Mouse (Mus musculus) adrenal gland, postnatal 10 days (tissue): ENCODE results near the gene Nfia. TPM values are rescaled to one million over a fixed set of nuclear protein-coding genes. Genes with fewer than 3 reads are reported as not detected.

Experiments used
- DNase-seq: peaks from one replicate; pipeline ENCODE4 v3.0.0; 2021; ENCODE audit warnings: mixed read lengths
- total RNA-seq, 2 experiments: library from RNA; stranded (reverse); gene quantifications; 2 replicates each; pipeline ENCODE4 v1.2.3; 2021

Gene Nfia
- total RNA-seq, 2 experiments from 2014 or later = 212 to 228 TPM

GRCm38 (mm10) chr4:98106445-98107092 lies 334.0 kb downstream of the Nfia start:
- DNase-seq = no peak

- no peak for DNase-seq
Observed at GRCm38 (mm10) chr4:98107093-98107453, 334.5 kb downstream of the Nfia start.

DNA sequence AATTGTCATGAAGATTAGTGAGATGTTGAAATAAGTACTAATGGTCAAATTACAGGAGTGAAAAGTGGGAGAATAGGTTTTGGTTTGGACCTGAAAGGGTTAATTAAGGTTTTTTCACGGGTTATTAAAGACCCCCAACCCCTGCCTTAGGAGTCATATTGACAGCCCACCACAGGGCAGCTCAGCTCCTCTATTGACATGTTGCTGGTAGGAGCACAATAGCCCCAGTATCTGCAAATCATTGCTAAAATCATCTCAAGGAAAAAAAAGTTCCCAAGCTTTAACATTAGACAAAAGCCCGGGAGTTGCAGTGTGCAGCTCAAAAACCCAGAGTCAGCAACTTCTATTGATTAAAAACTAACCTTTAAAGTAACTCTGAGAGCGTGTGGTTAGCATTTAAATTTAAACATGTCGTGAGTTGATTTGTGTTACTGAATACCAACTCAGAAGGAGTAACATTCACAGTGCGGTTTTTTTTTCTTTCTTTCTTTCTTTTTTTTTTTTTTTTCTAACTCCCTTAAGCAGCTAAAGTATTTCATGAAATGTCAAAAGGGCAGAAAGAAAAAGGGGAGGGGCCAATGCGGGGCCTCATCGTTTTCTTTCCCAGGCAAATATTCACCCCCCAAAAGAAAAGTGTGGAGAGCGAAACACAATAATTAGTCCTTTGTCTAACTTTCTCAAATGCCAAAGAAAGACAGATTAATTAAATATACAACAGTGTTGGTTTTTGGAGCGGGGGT lies 335.6 kb downstream of the Nfia start:
- no peak for DNase-seq

DNA sequence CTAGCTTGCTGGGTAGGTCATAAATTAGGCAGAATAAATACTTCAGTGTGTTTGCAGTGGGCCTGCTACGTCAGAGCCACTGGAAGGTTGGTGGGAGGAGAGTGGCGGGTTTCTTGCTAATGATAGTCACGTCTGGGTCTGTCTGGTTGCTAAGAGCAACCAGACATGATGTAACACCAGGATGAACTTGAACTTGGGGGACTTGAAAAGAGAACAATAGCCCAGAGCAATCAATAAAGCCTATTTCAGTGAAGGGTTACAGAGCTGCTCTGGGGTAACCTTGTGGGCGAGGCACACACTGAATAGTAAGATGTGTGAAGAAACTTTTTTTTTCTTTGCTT lies 336.1 kb downstream of the Nfia start:
- DNase-seq = no peak

DNA sequence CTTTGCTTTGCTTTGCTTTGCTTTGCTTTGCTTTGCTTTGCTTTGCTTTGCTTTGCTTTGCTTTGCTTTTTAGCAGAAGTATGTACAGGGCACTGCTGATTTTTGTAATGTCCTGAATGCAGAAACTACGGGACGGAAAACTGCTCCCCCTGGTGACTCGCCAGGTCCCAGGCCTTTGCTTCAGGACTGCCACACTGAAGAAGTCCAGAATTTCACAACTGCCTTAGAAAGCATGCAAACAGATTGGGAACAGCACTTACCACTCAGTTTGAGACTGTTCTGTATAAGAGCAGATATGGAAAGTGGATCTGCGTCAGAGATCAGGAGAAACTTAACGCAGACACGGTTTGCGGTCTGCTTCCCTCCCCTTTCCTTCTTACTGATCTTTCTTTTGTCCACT lies 336.5 kb downstream of the Nfia start:
- peak; percentile 86 for DNase-seq

DNA sequence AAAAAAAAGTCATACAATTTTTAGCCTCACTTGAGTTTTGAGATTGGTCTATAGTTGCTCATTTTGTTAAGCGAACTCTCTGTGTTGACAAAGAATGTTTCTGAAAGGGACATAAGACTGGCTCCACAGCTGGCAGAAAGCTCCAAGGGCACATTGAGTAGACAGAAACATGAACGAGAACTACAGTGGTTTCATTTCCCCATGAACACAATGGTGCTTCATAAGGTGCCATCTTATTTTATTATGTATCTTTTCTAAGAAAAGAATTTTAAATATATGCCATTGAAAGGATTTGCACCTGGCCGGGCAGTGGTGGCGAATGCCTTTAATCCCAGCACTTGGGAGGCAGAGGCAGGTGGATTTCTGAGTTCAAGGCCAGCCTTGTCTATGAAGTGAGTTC lies 337.4 kb downstream of the Nfia start:
- no peak for DNase-seq

DNA sequence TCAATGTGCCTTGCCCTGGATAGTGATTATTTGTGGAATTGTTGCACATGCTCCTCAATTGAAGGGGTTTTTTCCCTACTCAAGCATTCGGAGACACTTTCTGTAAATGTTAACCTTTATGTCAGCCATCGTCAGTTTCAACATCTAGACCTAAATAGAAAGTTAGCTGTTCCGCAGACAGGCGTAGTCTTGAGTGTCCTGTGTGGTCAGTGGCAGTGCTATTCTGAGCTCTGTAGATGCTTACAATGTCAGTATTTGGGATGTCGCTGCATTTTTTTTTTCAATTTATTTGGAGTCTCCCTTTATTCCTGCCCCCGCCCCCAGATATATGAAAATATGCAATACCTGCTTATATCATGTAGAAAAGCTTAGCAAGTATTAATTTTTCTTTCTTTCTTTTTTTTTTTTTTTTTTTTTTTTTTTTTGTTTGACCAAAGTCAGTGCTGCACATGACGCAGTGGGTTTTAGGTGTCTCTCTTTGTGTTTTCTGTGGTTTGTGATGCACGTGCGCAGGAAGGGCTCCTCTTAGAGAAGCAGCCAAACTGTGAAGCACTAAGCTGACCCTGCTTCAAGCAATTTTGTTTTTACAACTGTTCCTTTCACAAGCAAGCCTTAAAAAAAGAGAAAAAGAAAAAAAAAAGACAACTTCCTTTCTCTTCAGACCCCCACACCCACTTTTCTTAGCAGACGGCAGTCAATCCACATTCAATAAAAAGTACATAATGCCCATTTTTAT lies 340.9 kb downstream of the Nfia start:
- DNase-seq = no peak

DNA sequence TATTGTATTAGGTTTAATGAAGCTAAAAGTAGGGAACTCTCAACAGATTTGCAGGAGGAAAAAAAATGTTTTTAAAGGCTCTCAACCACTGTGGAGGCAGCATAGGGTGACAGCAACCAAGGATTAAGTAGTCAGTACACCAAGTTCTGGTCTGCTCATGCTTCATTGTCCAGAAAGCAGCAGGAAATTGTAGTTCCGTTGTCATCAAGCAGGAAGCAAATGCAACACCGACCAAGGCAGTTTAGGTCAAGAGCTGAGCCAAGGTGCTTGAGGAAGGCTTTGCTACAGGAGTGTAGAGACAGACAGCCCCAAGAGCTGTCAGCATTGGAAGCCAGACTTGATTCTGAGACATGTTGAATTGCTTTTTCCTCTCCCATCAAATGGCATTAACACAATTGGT lies 342.4 kb downstream of the Nfia start:
- DNase-seq = no peak

- DNase-seq = no peak
Observed at GRCm38 (mm10) chr4:98115401-98115800, 342.9 kb downstream of the Nfia start.

GRCm38 (mm10) chr4:98116046-98116445 lies 343.5 kb downstream of the Nfia start:
- no peak for DNase-seq

DNA sequence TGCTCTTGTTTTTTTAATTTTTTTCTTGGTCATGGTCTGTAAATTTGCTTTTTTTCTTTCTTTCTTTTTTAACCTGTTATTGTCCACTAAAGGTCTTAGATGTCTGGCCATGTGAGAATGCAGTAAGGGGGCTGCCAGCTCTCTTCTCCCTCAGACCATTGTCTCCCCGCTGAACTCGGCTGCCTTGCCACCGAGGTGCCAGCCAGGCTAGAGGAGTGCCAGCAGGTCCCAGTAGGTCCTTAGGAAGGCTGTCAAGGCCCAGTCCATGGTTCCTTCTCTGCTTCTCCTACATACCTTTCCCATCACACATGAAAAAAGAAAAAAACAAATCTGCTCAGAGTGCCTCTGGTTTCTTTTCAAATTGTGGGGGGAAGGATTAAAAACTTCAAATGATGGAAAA lies 345.6 kb downstream of the Nfia start:
- no peak for DNase-seq

DNA sequence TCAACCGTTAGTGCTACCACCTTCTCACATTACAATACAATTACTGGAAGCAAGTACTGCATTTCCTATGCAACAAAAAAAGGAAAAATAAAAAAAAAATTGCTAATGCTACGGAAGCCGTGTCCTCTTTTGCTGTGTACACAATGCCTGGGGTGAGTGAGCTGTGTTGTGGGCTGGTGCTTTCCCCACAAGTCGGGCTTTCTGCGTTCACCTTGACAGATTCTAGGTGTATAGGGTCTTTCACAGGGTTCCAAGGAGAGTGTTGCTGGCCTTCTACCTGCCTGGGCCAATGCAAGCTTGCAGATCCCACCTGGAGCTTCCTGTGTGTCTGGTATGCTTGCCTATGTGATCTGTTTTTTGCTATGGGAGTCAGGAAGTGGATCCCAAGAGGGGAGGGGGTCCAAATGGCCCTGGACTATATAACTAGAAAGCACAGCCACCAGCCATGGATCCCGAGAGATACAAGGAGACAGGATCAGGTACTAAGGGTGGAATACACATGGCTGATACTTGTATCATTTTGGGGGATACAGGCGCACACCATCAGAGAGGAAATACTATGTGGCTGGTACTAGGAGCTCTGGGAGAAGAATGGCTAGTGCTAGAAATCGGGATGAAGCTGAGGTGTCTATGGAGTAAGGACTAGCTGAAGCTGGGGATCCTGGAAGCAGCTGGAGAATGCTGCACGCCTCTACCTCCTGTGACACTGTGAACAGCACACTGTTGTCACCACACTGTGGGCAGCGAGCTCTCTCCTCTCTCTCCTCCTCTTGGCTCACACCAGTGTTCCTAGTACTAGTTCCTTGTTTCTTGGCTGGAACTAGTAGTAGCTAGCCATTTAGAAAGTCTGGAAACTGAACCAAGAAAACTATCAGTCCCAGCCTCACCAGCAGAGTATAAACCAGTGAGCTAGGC lies 346.5 kb downstream of the Nfia start:
- no peak for DNase-seq

DNA sequence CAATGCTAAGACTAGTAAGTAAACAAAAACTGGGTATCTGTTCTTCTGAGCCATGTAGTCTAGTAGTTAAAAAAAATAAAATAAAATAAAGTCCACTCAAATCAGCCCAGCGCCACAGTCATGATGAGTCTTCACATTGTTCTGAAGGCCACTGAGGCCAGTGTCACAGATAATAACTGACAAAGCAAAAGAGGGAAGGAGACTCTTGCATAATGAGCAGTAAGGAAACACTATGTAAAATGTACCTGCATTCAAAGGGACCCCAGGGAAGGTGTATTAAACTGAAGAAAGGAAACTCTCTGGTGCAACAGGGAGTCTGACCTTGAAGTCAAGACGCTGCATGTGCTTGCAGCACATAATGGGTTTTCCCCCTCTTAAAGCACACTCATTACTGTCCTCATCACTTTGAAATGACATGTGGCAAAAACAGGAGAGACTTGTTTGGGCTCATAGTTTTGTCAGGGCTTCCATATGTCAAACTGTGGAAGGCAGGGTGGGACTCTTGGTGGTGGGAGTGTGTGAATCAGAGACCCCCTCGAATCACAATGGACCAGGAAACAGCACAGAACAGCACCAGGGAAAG lies 347.5 kb downstream of the Nfia start:
- no peak for DNase-seq

GRCm38 (mm10) chr4:98120706-98121340 lies 348.3 kb downstream of the Nfia start:
- no peak for DNase-seq

DNA sequence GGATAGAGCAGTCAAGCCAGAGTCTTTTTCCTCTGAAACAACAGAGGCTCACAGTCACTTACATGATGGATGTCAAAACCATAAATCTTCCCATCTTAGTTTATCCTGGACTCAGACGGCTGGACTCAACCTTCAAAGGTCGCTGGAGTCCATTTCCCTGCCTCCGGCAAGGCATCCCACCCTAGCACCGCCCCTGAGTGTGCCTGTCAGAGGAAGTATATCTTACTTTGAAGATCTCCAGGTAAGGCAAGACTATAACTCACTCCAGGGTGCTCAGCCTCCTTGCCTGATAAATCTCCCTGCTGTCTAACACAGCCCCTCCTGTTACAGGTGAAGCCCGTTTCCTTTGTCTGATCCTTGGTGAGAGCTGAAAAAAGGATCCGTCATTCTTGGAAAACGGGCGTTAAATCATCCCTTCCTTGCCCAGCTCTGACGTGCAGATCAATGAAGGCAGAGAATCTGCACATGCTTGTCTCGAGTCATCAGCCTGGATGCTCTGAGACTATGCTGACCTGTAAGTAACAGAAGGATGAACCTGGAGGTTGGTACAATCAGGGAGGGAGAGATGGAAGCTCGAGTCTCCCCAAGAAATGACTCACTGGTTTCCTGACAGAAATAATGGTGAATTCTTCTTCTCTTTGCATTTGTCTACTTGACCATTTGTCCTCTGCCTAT lies 353.6 kb downstream of the Nfia start:
- DNase-seq = no peak

- no peak for DNase-seq
Observed at GRCm38 (mm10) chr4:98130798-98131197, 358.3 kb downstream of the Nfia start.

DNA sequence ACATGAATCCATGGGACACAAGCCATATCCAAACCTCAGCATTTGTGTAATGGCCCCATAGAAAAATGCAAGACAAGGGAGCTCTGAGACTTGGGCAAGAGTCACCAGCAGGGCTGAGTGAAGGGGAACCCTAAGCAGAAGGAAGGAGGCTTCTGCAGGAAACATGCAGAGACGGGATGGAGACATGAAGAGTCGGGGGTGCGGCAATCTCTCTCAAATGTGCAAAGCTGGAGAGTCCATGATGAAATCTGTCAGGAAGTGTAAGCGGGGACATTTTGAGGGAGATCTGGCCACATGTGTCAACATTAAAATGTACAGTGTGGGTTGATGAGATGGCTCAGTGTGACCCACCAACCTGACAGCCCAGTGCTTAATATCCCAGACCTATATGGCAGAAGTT lies 361.5 kb downstream of the Nfia start:
- no peak for DNase-seq

- no peak for DNase-seq
Observed at GRCm38 (mm10) chr4:98136072-98136471, 363.5 kb downstream of the Nfia start.

DNA sequence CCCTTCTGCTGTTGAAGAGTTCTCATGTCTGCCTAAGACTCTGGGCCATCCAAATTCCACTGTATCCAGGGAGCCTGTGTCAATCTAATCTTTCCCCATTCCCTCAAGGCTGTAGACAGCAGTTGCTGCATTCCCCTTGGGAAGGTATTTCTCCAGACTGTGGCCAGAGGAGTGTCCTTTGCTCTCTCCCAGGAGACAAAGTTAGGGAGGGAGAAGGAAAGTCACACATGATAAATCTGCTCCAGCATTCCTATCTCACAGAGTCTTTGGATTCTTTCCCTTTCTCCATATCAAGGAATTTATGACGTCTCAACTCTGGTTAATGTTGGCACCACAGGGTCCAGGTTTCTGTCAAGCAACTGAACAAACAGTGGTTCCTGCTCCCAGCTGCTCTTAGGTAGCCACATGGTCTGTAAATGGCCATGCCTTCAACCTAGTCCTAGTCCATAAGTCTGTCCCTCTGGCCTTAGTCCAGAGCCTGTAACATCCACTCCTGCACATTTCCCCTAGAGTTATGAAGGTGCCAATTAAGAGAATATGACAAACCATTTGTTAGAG lies 370.4 kb downstream of the Nfia start:
- peak; percentile 25 for DNase-seq

- DNase-seq = no peak
Observed at GRCm38 (mm10) chr4:98150576-98150975, 378.0 kb downstream of the Nfia start.

DNA sequence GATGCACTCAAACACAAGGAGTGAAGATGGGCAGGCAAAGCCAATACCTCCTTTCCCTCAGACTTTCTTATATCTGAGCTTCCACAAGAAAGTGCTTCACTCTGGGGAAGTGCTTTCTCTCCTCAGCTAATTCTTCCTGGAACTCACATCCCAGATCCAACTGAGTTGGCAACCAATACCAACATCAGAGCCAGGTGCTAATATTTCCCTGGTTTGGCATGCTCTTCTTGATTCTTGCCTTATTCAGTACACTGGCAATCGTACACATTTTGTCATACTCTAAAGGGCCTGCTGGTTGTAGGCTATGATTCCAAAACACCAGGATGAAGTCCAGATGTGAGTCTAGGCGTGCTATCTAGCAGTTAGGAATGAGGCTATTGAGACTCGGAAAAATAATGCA lies 385.4 kb downstream of the Nfia start:
- peak; percentile 13 for DNase-seq
